Mouse (Mus musculus) C3H10T1/2 (cell line): ENCODE results near the gene Pnpla3. TPM values are rescaled to one million over a fixed set of nuclear protein-coding genes. Genes with fewer than 3 reads are reported as not detected.

ENCODE experiments used
- polyA plus RNA-seq, 2 experiments: library from polyadenylated mRNA; unstranded; fragments of >200 nt; fragmentation: generic; extraction: Trizol; gene quantifications; one replicate each; pipeline ENCODE4 v1.2.1; 2012; ENCODE audit warnings: missing spikeins in 2 of 2

Gene Pnpla3
- polyA plus RNA-seq, result not detected

GRCm38 (mm10) chr15:84167600-84167999, at the start of gene Pnpla3:
TSS of gene Pnpla3 (plus strand) at chr15:84167837.

GRCm38 (mm10) chr15:84123075-84123474, 44.6 kb upstream of the Pnpla3 start, which contains the start of gene Pnpla5:
TSS of gene Pnpla5 (minus strand) at chr15:84123175.

DNA sequence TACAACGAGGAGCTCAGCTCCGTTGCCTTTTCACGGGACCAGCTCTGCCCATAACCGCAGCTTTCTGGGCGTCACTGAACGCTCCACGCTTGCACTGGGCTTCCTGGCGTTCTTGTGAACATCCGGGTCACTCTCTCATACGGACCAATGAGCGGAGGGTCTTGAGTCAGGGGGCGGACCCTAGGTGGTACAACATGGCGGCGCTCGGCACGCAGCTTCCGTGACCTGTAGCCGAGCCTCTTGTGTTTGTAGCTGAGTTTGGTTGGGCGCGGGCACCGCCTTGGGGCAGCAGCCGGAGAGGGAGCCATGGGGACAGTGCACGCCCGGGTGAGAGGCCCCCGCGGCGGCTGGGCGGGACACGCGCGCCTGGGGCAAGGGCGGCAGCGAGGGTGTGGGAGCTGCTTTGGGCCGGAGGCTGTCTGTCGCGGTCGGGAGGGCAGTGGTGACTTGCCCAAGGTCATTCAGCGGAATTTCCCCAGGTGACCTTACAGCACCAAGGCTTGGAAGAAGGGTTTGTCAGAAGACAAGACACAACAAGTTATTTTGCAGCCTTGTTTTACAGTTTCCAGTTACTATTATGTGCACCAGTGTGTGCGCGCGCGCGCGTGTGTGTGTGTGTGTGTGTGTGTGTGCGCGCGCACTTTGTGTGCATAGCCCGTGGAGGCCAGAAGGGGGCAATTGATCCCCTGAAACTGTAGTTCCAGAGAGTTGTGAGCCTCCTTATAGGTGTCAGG, 24.6 kb downstream of the Pnpla3 start, which contains the start of gene Samm50:
Gene Samm50, plus strand, starts transcription at position 184 of the 734 bp plus-strand sequence.

GRCm38 (mm10) chr15:84231721-84232561, 64.3 kb downstream of the Pnpla3 start, which contains the start of gene Parvb:
TSS of gene Parvb (plus strand) at chr15:84232043.

Other genes with a start within 250 kb of the Pnpla3 start
- not detected for gene Efcab6, start 102.5 kb upstream of the Pnpla3 start, polyA plus RNA-seq
- gene Sult4a1, start 62.1 kb upstream of the Pnpla3 start, polyA plus RNA-seq, result not detected
- gene Pnpla5, start 44.7 kb upstream of the Pnpla3 start, polyA plus RNA-seq, result not detected
- 100 to 1,000 TPM in 1 of 2 experiments, 10 to 100 TPM in 1; 74.6 to 131 TPM for gene Samm50, start 24.4 kb downstream of the Pnpla3 start, polyA plus RNA-seq
- gene Parvb, start 64.2 kb downstream of the Pnpla3 start, polyA plus RNA-seq, result 10 to 100 TPM; 14.2 to 30.1 TPM
- under 1 TPM; 0.08 to 0.19 TPM for gene Parvg, start 156.2 kb downstream of the Pnpla3 start, polyA plus RNA-seq